Mouse (Mus musculus) forebrain, embryonic 14.5 days (tissue): Measurements from ENCODE around the gene Psmb8. TPM values are rescaled to one million over a fixed set of nuclear protein-coding genes. Genes with fewer than 3 reads are reported as not detected.

ENCODE experiments used
- ATAC-seq: fragments of 200-750 bp; cut with Nextera tagmentation; 2 replicates; pipeline ENCODE4 v1.8.0; 2017; ENCODE audit warnings: mild to moderate bottlenecking, moderate library complexity
- DNase-seq: peaks from one replicate; pipeline ENCODE4 v3.0.0-alpha.2; 2015; ENCODE audit warnings: low spot score
- H3K27ac ChIP-seq: fragments of 300-500 bp; sonication (generic); 2 replicates; pipeline ENCODE4 v1.5.1; 2014; ENCODE audit warnings: low read depth, mild to moderate bottlenecking, control low read depth, low read length, moderate library complexity
- H3K27me3 ChIP-seq: fragments of 300-500 bp; sonication (generic); replicated peaks from 2 replicates; pipeline ENCODE4 v1.6.1; 2014; ENCODE audit warnings: low read length, control low read depth, mixed read lengths; ENCODE audit not compliant: control insufficient read depth, insufficient read depth
- H3K36me3 ChIP-seq: fragments of 300-500 bp; sonication (generic); 2 replicates; pipeline ENCODE4 v1.6.1; 2014; ENCODE audit warnings: low read length, control low read depth; ENCODE audit not compliant: control insufficient read depth, insufficient read depth
- H3K4me1 ChIP-seq: fragments of 300-500 bp; sonication (generic); 2 replicates; pipeline ENCODE4 v1.6.1; 2014; ENCODE audit warnings: antibody characterized with exemption, low read length, control low read depth; ENCODE audit not compliant: control insufficient read depth, insufficient read depth
- H3K4me2 ChIP-seq: fragments of 300-500 bp; sonication (generic); 2 replicates; pipeline ENCODE4 v1.6.1; 2014; ENCODE audit warnings: mild to moderate bottlenecking, control low read depth, low read length
- H3K4me3 ChIP-seq: fragments of 300-500 bp; sonication (generic); 2 replicates; pipeline ENCODE4 v1.5.1; 2014; ENCODE audit warnings: low read depth, low read length, control low read depth
- H3K9ac ChIP-seq: fragments of 300-500 bp; sonication (generic); 2 replicates; pipeline ENCODE4 v1.6.1; 2014; ENCODE audit warnings: mild to moderate bottlenecking, low read length, control low read depth, moderate library complexity
- H3K9me3 ChIP-seq: fragments of 300-500 bp; sonication (generic); replicated peaks from 2 replicates; pipeline ENCODE4 v1.6.1; 2016; ENCODE audit warnings: low read length, control low read depth, mixed read lengths; ENCODE audit not compliant: control insufficient read depth
- WGBS: fragments of 180-500 bp; shearing (Covaris S2); extraction: QIAGEN DNeasy Blood & Tissue Kit; methylation state at CpG from one replicate; pipeline ENCODE4 v1.1.7; 2014; 5-methylcytosine and 5-hydroxymethylcytosine counted together
- polyA plus RNA-seq: library from polyadenylated mRNA; unstranded; fragments of >200 nt; fragmentation: Nextera tagmentation; extraction: Ambion mirVana; gene quantifications from 2 replicates; pipeline ENCODE4 v1.2.1, GENCODE M21; 2014

The Psmb8 gene
- polyA plus RNA-seq, 1 experiment from 2014 or later = 2.7 TPM

DNA sequence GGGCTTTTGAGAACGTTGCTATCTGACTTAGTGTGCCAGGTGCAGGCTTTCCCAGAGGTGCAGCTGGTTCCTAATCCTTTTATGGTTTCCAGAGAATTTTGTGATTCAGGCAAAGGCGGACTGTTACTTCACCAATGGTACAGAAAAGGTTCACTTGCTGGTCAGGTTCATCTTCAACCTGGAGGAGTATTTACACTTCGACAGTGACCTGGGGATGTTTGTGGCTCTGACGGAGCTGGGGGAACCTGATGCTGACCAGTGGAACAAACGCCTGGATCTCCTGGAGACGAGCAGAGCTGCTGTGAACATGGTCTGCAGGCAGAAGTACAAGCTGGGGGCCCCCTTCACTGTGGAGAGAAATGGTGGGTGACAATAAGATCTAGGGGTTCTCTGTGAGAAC is 43.4 kb downstream of the Psmb8 start:
- no peak for DNase-seq
- WGBS = 79% methylated on average over 6 of the region's 6 CpGs

DNA sequence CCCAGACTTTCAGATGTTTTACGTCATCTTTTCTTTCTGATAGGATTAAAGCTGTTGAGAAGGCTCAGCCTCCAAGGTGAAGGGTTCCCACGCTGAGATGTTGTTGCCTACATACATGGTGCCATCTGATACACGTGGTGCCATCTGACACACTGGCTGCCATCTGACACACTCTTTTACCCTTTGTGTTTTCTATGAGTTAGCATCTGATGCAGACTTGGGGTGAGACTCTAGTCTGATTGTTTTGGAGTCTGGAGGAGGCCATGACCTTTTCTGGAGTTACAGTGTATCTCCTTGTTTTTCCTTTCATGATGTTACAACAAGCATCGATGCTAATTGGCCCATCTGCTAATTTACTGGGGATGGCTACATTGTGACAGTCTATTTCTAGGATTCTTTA is 47.1 kb downstream of the Psmb8 start:
- ATAC-seq = no peak
- no peak overlapping the region for H3K27ac ChIP-seq
- no peaks in the 10 kb centered on the region for H3K4me1 ChIP-seq
- no peaks in the 10 kb centered on the region for H3K9me3 ChIP-seq
- H3K36me3 ChIP-seq = no peaks in the 10 kb centered on the region
- H3K27me3 ChIP-seq = 0 out of 2 replicates have a peak, but pooled peaks cover 2% of the 10 kb centered on the region
- H3K4me2 ChIP-seq = no peak overlapping the region
- 73% methylated on average over 4 of the region's 4 CpGs for WGBS
- H3K4me3 ChIP-seq = no peak overlapping the region
- H3K9ac ChIP-seq = no peak overlapping the region
- no peak for DNase-seq

More for the DNA sequence above, 43.4 kb downstream of the Psmb8 start:
- H3K9me3 ChIP-seq = no peaks in the 10 kb centered on the region
- no peak overlapping the region for H3K27ac ChIP-seq
- H3K4me3 ChIP-seq = no peak overlapping the region
- no peak for ATAC-seq
- no peaks in the 10 kb centered on the region for H3K27me3 ChIP-seq
- H3K36me3 ChIP-seq = no peaks in the 10 kb centered on the region
- H3K4me2 ChIP-seq = no peak overlapping the region
- H3K4me1 ChIP-seq = no peaks in the 10 kb centered on the region
- H3K9ac ChIP-seq = no peak overlapping the region

DNA sequence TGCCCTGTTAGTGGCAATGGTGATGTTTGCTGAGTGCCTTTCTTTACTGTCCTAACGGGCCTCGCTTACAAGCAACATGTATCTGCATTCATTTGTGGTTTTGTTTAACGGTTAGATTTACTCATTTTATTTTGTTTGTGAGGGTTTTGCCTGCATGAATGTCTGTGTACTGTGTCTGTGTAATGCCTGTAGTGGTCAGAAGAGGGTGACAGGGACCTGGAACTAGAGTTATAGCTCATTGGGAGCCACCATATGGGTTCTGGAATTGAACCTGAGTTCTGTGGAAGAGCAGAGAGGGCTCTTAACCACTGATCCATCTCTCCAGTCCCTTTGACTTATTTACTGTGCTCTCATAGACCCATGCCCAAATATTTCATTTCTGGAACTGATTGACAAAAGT is 49.5 kb downstream of the Psmb8 start:
- Histone ChIP-seq H3K27ac (no peak overlapping the region), H3K4me3 (no peak overlapping the region), H3K9ac (no peak overlapping the region), H3K27me3 (0 out of 2 replicates have a peak, but pooled peaks cover 2% of the 10 kb centered on the region), H3K36me3 (no peaks in the 10 kb centered on the region), H3K4me2 (no peak overlapping the region), H3K9me3 (no peaks in the 10 kb centered on the region), H3K4me1 (no peaks in the 10 kb centered on the region)
- DNase-seq (no peak), ATAC-seq (no peak)
- 79% methylated on average over 3 of the region's 3 CpGs for WGBS

DNA sequence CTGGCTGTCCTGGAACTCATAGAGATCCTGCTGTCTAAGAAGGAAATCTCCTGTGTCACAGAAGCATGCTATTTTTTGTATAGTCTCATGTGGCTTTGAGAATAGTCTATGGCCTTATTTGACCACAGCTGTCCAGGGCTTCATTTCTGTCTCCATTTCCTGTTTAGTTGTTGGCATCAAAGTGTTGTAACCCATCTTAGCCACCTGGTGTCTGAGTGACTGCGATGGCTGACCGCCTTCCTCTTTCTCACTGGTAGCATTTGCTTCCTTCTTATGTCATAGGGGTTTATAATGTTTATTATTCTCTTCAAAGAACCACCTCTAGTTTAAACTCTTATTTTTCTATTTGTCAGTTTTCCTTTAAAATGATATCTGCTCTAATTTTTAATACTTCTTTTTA is 51.2 kb downstream of the Psmb8 start:
- ATAC-seq = no peak
- Histone ChIP-seq H3K4me1 (no peaks in the 10 kb centered on the region), H3K4me2 (no peak overlapping the region), H3K36me3 (no peaks in the 10 kb centered on the region), H3K27ac (no peak overlapping the region), H3K9ac (no peak overlapping the region), H3K9me3 (no peaks in the 10 kb centered on the region), H3K27me3 (0 out of 2 replicates have a peak, but pooled peaks cover 2% of the 10 kb centered on the region), H3K4me3 (no peak overlapping the region)
- 65% methylated on average over 2 of the region's 2 CpGs for WGBS
- no peak for DNase-seq

DNA sequence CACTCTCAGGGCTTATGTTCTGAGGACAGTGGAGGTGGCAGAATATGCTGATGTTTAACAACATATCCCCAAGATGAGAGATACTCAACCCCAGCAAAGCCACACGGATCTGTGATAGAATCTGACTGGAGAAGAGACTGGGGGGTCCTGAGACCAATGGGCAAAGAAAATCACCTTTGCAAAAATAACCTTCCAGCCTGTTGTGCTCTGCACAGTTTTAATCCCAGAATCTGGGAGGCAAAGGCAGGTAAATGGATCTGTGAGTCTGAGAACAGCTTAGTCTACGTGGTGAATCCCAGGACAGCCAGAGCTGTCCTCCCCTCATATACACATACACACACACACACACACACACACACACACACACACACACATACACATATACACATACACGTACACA is 51.8 kb downstream of the Psmb8 start:
- H3K4me1 ChIP-seq = no peaks in the 10 kb centered on the region
- no peak for ATAC-seq
- 47% methylated on average over 3 of the region's 3 CpGs for WGBS
- no peaks in the 10 kb centered on the region for H3K9me3 ChIP-seq
- H3K27ac ChIP-seq = no peak overlapping the region
- no peak overlapping the region for H3K4me3 ChIP-seq
- H3K4me2 ChIP-seq = no peak overlapping the region
- H3K36me3 ChIP-seq = no peaks in the 10 kb centered on the region
- no peak overlapping the region for H3K9ac ChIP-seq
- 0 out of 2 replicates have a peak, but pooled peaks cover 2% of the 10 kb centered on the region for H3K27me3 ChIP-seq
- no peak for DNase-seq

DNA sequence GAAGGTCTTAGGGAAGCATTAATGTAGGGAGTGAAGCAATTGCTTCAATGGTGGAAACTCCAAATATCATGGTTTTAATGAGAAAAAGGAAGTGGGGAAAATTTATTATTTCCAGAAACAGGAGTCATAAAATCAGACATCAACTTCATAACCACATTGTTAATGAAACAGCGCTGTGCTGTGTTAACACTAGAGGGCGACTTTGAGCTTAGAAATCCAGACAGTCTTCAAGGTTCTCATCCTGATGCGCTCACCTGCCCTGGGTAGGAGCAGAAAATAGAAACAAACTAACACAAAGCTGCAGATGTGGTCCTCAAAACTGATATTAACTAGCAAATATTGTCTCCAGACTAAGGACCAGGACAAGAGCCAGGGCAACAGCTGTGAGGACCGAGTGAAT is 52.4 kb downstream of the Psmb8 start:
- WGBS = 20% methylated on average over 4 of the region's 4 CpGs
- no peak overlapping the region for H3K9ac ChIP-seq
- ATAC-seq = no peak

More for the DNA sequence above, 52.4 kb downstream of the Psmb8 start:
- no peaks in the 10 kb centered on the region for H3K4me1 ChIP-seq
- no peak overlapping the region for H3K27ac ChIP-seq
- 0 out of 2 replicates have a peak, but pooled peaks cover 2% of the 10 kb centered on the region for H3K27me3 ChIP-seq
- no peak overlapping the region for H3K4me3 ChIP-seq
- no peaks in the 10 kb centered on the region for H3K9me3 ChIP-seq
- no peak overlapping the region for H3K4me2 ChIP-seq
- DNase-seq = peak; percentile 85
- no peaks in the 10 kb centered on the region for H3K36me3 ChIP-seq

Other genes starting within 250 kb of the Psmb8 start
- 6.0 and 6.7 TPM in 2 replicates for gene B3galt4, start 246.2 kb upstream of the Psmb8 start, polyA plus RNA-seq
- 41.6 and 50.4 TPM in 2 replicates for gene Vps52, start 241.9 kb upstream of the Psmb8 start, polyA plus RNA-seq
- 1,022 and 1,419 TPM in 2 replicates for gene Rps18, start 241.7 kb upstream of the Psmb8 start, polyA plus RNA-seq
- gene H2-K1, start 197.4 kb upstream of the Psmb8 start, polyA plus RNA-seq = 11.6 and 14.2 TPM in 2 replicates
- gene Ring1, start 173.0 kb upstream of the Psmb8 start, polyA plus RNA-seq = 6.7 and 7.4 TPM in 2 replicates
- gene H2-Ke6, start 169.7 kb upstream of the Psmb8 start, polyA plus RNA-seq = 60.2 and 75.4 TPM in 2 replicates
- 78.3 and 84.1 TPM in 2 replicates for gene Slc39a7, start 166.0 kb upstream of the Psmb8 start, polyA plus RNA-seq
- 21.4 and 27.7 TPM in 2 replicates for gene Rxrb, start 165.9 kb upstream of the Psmb8 start, polyA plus RNA-seq
- 0.95 and 1.6 TPM in 2 replicates for gene Col11a2, start 158.3 kb upstream of the Psmb8 start, polyA plus RNA-seq
- gene H2-Oa, start 105.4 kb upstream of the Psmb8 start, polyA plus RNA-seq = 0.22 TPM in 1 of 2 replicates, not detected in the other
- gene H2-DMa, start 78.2 kb upstream of the Psmb8 start, polyA plus RNA-seq = 11.0 and 11.6 TPM in 2 replicates
- gene Brd2, start 75.1 kb upstream of the Psmb8 start, polyA plus RNA-seq = 118 and 137 TPM in 2 replicates
- 0.18 and 0.36 TPM in 2 replicates for gene H2-DMb2, start 54.4 kb upstream of the Psmb8 start, polyA plus RNA-seq
- gene H2-DMb1, start 44.6 kb upstream of the Psmb8 start, polyA plus RNA-seq = 0.66 and 1.2 TPM in 2 replicates
- 1.1 and 1.2 TPM in 2 replicates for gene Tap1, start 10.2 kb upstream of the Psmb8 start, polyA plus RNA-seq
- gene Psmb9, start 10.0 kb upstream of the Psmb8 start, polyA plus RNA-seq = 0.58 and 1.0 TPM in 2 replicates
- 0.28 and 0.61 TPM in 2 replicates for gene Tap2, start 5.8 kb downstream of the Psmb8 start, polyA plus RNA-seq
- 0.18 TPM in 1 of 2 replicates, not detected in the other for gene H2-Ob, start 41.2 kb downstream of the Psmb8 start, polyA plus RNA-seq
- 1.4 and 2.1 TPM in 2 replicates for gene H2-Ab1, start 60.0 kb downstream of the Psmb8 start, polyA plus RNA-seq
- gene H2-Aa, start 90.1 kb downstream of the Psmb8 start, polyA plus RNA-seq = 0.25 and 0.27 TPM in 2 replicates
- 0.85 and 1.4 TPM in 2 replicates for gene H2-Eb1, start 108.1 kb downstream of the Psmb8 start, polyA plus RNA-seq
- not detected in 2 replicates for gene H2-Eb2, start 127.9 kb downstream of the Psmb8 start, polyA plus RNA-seq
- not detected in 2 replicates for gene Btnl2, start 157.1 kb downstream of the Psmb8 start, polyA plus RNA-seq
- not detected in 2 replicates for gene Btnl1, start 179.4 kb downstream of the Psmb8 start, polyA plus RNA-seq
- gene BC051142, start 201.1 kb downstream of the Psmb8 start, polyA plus RNA-seq = 3.7 and 4.2 TPM in 2 replicates